Mouse (Mus musculus) olfactory bulb, adult 2 months (tissue): ENCODE data around the gene Pim3. TPM values are rescaled to one million over a fixed set of nuclear protein-coding genes. Genes with fewer than 3 reads are reported as not detected.

Experiments
- H3K27ac ChIP-seq: fragments of 200-500 bp; 2 replicates; pipeline ENCODE4 v1.5.1; 2012; ENCODE audit warnings: low read depth, low read length; ENCODE audit not compliant: insufficient read depth
- H3K4me1 ChIP-seq: fragments of 200-500 bp; 2 replicates; pipeline ENCODE4 v1.6.1; 2012; ENCODE audit warnings: low read length; ENCODE audit not compliant: control insufficient read depth, insufficient read depth
- H3K4me3 ChIP-seq: fragments of 200-500 bp; 2 replicates; pipeline ENCODE4 v1.5.1; 2012; ENCODE audit warnings: mild to moderate bottlenecking, low read depth, low read length, moderate library complexity; ENCODE audit not compliant: insufficient read depth
- CTCF ChIP-seq: fragments of 200-500 bp; IDR thresholded peaks from 2 replicates; pipeline ENCODE4 v1.5.1; 2012; ENCODE audit warnings: low read depth, mild to moderate bottlenecking, low read length, moderate library complexity; ENCODE audit not compliant: insufficient read depth
- POLR2A ChIP-seq: fragments of 200-500 bp; IDR thresholded peaks from 2 replicates; pipeline ENCODE4 v1.6.1; 2012; ENCODE audit warnings: mild to moderate bottlenecking, low read depth, low read length, moderate library complexity; ENCODE audit not compliant: insufficient read depth
- WGBS: fragments of 180-500 bp; shearing (Covaris S2); methylation state at CpG from one replicate; pipeline ENCODE4 v1.1.7; 2018; 5-methylcytosine and 5-hydroxymethylcytosine counted together
- polyA plus RNA-seq: library from polyadenylated mRNA; stranded (reverse); fragments of >200 nt; gene quantifications from 2 replicates; pipeline ENCODE4 v1.2.4, GENCODE M21; 2012; ENCODE audit warnings: low replicate concordance; ENCODE audit not compliant: missing spikeins, insufficient read depth, insufficient read length

The Pim3 gene
- polyA plus RNA-seq, 1 experiment: not detected

DNA sequence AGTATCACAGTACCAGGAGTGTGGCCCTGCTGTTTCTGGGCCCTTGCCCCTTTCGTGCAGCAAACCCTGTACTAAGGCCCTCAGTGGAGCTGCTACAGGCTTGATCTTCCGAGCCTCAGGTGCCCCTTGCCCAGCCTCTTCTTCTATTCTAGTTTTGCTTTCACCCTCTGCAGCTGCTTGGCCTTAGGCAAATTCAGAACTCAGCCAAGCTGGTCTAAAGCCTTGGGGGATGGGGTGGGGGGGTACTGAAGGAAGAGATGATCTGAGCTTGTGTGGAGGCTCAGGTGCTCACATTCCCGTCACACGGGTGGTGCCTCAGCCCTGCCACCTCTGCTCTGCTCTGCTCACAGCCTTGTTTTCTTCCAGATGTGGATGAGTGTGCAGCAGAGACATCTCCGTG is 38.6 kb upstream of the Pim3 start:
- Histone ChIP-seq H3K4me1 (peaks cover 15% of the 10 kb centered on the region), H3K4me3 (no peak overlapping the region), H3K27ac (no peak overlapping the region)
- WGBS: 93% methylated on average over 5 of the region's 5 CpGs
- TF ChIP-seq CTCF (no peak), POLR2A (no peak)

DNA sequence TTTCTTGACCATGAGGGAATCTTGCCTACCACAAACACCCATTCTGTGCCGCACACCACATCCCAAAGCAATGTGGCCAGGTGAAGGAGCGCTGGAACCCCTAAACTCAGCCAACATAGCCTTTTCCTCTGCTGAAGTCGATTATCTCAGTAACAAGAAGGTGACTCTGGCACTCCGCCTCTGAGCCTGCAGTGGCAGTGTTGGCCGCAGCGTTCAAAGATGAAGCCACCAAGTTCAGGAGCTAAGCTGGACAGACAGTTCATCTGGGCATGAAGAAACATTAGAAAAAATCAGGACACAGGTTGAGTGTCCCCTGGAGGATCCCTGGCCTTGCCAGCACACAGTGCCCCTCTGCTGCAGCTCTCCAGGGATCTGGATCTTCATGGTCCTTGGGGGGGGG is 34.5 kb upstream of the Pim3 start:
- H3K4me1 ChIP-seq: no peaks in the 10 kb centered on the region
- H3K4me3 ChIP-seq: no peak overlapping the region
- H3K27ac ChIP-seq: no peak overlapping the region
- TF ChIP-seq POLR2A (no peak), CTCF (no peak)
- 92% methylated on average over 6 of the region's 6 CpGs for WGBS

GRCm38 (mm10) chr15:88827991-88828799 is 33.8 kb upstream of the Pim3 start:
- Histone ChIP-seq H3K4me3 (no peak overlapping the region), H3K4me1 (no peaks in the 10 kb centered on the region), H3K27ac (no peak overlapping the region)
- WGBS: 34% methylated on average over 9 of the region's 9 CpGs
- no peak for TF ChIP-seq POLR2A
- TF ChIP-seq CTCF: no peak

DNA sequence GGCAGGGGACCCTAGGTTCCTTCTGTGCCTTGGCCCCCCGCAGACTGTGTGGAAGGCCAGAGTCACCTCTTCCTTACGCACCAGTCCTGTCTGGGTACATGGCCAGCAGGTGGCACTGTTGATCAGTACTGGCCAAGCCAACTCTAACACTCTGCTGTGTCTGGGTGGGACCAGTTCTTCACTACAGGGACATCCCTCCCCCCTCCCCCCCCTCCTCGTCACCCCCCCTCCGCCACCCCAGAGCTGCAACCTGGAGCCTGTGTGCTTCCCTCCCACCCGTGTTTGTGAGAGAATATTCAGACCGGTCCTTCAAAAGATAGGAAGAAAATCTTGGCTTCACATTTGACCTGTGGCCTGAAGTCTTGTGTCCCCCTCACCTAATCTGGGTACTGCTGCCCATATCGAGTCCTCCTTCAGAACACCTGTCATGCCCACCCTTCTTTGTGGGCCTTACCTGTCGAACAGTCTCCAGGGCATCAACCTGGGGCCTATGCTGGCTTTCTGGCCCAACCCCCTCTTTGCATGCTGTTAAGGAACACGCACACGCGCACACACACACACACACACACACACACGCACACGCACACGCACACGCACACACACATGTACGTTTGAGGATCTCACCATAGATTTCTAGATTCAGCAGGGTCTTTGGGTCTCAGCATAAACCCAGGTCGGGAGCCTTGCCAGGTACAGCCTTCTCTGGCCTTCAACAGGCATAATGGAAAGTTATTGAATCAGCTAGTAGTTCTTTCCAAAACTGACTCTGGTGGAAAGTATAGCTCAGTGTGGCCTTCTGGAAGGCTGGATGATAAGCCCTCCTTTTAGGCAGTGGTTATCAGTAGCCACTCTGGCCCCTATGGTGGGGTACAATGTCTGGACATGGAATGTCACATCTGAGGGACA is 32.9 kb upstream of the Pim3 start:
- no peaks in the 10 kb centered on the region for H3K4me1 ChIP-seq
- H3K27ac ChIP-seq: no peak overlapping the region
- peak; percentile 79 for TF ChIP-seq CTCF
- TF ChIP-seq POLR2A: no peak
- H3K4me3 ChIP-seq: no peak overlapping the region
- WGBS: 53% methylated on average over 17 of the region's 17 CpGs

DNA sequence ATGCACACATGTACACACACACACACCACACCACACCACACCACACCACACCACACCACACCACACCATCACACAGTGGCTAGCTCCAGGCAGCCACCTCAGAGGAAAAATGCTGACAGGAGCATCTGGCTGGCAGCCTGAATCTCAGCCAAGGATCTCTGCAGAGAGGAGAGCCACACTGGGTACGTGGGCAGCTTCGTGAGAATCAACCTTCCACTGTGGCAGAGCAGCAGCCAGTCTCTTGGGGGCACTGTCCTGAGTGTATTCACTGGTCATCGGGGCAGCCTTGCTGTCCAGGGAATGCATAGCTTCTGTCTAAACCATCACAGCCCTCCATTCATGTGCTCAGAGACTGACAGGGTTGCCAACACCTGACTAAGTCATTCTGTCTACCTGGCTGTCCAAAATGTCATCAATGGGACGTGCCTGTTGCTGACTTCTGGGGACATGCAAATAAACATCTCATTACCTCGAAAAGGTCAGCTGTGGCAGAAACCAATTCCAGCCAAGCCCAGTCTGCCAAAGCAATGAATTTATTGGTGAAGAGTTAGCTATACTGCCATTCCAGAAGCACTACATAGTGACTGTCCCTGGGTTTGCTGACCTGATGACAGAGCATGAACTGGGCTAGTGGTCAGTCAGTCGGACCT is 32.1 kb upstream of the Pim3 start:
- Histone ChIP-seq H3K27ac (no peak overlapping the region), H3K4me3 (no peak overlapping the region), H3K4me1 (no peaks in the 10 kb centered on the region)
- 65% methylated on average over 6 of the region's 6 CpGs for WGBS
- TF ChIP-seq CTCF: no peak
- no peak for TF ChIP-seq POLR2A

DNA sequence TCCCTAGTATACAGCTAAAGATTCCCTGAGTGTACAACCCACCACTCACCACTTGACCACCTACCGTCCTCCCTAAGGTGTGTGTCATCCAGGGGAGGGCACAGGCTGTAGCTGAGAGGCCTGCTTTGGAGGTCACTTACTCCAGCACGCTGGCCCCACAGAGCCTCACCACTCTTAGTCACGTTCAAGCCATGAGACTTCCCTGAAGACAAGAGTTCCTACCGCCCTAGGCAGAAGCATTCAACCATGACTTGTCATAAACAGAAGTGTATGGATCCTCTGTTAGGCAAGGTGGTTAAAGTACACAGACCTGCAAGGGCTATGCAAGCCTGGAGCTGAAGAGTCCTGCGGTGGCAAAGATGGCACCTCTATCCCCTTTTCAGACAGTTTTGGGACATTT is 31.3 kb upstream of the Pim3 start:
- TF ChIP-seq CTCF (no peak), POLR2A (no peak)
- WGBS: 91% methylated on average over 5 of the region's 5 CpGs
- H3K27ac ChIP-seq: no peak overlapping the region
- no peak overlapping the region for H3K4me3 ChIP-seq
- no peaks in the 10 kb centered on the region for H3K4me1 ChIP-seq

DNA sequence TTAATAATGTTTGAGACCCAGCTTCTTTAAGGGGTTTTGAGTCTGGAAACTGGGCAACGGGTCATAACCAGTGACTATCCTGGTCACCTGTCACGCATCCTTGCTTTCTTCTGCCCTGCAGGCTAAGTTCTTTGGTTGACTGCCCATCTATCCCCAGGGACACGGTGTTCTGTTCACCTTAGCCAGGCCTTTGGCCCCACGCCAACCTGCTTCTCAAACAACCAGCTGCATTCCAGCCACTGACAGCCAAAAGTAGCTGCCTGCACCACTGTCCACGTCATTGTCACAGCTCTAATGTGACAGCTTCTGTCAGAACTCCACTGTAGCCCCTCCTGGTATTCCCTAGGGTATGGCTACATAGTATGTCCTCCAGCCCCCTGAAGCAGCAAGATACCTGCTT is 30.5 kb upstream of the Pim3 start:
- Histone ChIP-seq H3K4me1 (no peaks in the 10 kb centered on the region), H3K4me3 (no peak overlapping the region), H3K27ac (no peak overlapping the region)
- 68% methylated on average over 5 of the region's 5 CpGs for WGBS
- TF ChIP-seq CTCF: no peak
- no peak for TF ChIP-seq POLR2A

DNA sequence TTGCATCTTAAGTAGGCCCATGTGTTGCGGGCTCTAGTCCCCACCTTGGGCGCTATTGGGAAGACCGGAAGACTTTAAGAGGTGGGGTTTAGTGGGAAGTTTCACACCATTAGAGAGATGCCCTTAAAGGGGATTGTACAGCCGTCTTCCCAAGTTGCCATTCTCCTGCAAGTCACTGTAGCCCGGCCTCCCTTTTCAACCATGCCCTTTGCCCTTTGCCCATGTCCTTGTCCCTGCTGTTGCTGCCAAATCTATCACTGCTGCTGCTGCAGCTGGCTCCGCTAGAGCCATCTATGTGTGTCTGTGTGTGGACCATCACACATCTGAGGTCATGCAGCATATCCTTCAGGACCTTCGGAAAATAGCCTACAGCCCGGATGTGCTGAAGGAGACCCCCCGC is 29.4 kb upstream of the Pim3 start:
- Histone ChIP-seq H3K4me3 (no peak overlapping the region), H3K27ac (no peak overlapping the region), H3K4me1 (peaks cover 5% of the 10 kb centered on the region)
- WGBS: 89% methylated on average over 9 of the region's 9 CpGs
- TF ChIP-seq CTCF: no peak
- TF ChIP-seq POLR2A: no peak
